Mouse (Mus musculus) common myeloid progenitor, adult 5-6 weeks (primary cell): ENCODE data around the gene Kcnh1. TPM values are rescaled to one million over a fixed set of nuclear protein-coding genes. Genes with fewer than 3 reads are reported as not detected.
A peak's percentile ranks its signal among the peaks of the same experiment; 100 is the strongest.

Source experiments
- ATAC-seq: replicated peaks from 2 replicates; pipeline ENCODE4 v1.8.0; 2016; ENCODE audit warnings: low read depth, mild to moderate bottlenecking, moderate TSS enrichment, inconsistent platforms; ENCODE audit not compliant: poor library complexity, severe bottlenecking
- total RNA-seq: library from RNA; stranded (forward); fragments of 200-1000, 187-1606 nt; gene quantifications from 2 replicates; pipeline ENCODE4 v1.2.3, GENCODE M21; 2017

Kcnh1 gene
- total RNA-seq, 1 experiment from 2014 or later, result not detected

DNA sequence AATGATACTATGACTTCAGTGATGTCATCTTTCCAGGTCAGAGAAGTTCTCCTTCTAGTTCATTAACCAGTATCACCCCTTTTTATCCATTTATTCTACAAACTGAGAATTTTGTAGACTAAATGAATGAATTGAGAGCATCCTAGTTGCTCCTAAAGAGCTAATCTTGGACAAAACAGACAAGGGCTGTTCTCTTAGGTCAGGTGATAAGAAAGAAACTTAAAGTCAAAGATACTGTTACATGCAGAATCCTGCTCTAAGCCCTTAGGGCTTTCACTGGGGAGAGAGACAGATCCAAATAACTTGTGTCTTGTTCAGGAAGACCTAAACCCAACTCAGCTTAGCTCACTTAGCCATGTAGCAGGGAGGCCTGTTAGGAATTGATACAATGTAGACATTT is 312.3 kb downstream of the Kcnh1 start:
- ATAC-seq, result no peak; the same call in 1 of the 2 replicates

DNA sequence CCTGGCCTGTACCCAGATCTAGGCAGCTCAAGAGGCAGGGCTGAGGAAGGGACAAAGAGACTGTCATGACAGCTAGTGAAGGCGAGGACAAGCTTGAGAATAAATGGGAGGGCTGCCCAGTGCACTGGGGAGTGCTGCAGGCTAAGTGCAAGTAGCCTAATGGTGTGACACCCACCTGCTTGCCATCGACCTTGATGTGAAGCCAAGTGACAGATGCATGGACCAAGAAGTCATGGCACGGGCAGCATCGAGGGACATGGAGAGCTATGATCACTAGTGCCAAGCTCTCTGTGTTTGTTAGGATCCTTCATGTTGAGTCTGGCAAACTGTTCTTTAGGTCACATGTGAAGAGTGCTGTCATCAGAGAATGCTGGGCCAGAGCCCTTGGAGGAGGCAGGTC is 313.1 kb downstream of the Kcnh1 start:
- no peak for ATAC-seq

DNA sequence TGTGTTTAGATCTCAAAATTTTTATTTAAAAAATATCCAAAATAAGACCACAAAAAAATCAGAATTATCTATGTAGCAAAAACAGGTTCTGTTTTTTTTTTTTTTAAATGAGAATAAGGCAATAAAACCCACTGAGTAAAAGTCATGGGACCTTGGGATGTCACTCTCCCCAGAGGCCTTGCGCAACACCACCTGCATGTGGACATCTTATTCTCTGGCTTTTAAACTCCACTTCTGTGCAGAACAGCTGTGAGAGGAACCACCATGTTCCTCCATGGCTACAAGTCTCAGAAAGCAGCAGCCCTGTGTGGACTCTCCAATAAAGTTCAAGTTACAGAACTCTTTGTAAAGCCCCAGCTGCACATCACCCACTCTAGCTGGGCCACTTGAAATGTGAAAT is 322.2 kb downstream of the Kcnh1 start:
- 0 out of 2 replicates have a peak, but pooled peaks have one; percentile 32 for ATAC-seq

DNA sequence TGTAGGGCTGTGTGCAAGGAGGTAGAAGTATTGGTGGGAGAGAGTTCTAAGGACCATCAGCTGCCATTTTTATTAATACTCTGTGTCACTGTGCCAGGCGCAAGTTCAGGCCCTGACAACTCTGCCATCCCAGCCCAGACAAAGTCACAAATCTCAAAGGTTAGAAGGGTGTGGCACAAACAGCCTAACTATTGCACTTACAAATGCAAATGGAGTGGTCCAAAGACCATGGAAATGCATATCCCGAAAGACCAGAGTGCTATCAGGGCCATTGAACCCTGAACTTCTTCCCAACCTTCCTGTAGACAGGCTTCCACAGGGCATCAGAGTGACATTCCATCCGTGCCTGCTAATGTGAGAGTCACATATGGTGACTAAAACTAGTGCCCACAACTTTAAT is 324.8 kb downstream of the Kcnh1 start:
- ATAC-seq, result no peak

DNA sequence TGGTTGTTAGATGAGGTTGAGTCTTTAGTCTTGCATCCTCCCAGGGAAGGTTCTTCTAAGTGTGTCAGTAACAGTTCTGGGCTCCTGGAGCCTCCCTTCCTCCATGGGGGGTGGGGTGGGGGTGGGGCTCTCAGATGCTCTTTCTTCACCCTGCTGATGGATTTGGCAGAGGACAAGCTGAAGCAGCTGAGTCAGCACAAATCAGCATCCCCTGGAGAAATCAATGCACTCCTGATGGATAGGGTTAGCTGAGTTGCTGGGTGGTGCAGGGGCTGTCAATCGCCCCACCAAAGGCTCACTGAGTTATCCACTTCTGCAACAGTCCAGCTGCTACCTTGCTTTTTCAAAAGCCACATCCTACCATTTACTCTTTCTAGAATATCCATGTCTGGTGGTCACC is 329.1 kb downstream of the Kcnh1 start:
- no peak for ATAC-seq

- no peak for ATAC-seq
These were observed 330.4 kb downstream of the Kcnh1 start for GRCm38 (mm10) chr1:192520836-192521435.

GRCm38 (mm10) chr1:192522376-192523178 is 332.0 kb downstream of the Kcnh1 start:
- no peak for ATAC-seq

- no peak for ATAC-seq
These were observed 335.3 kb downstream of the Kcnh1 start for GRCm38 (mm10) chr1:192525711-192526350.

DNA sequence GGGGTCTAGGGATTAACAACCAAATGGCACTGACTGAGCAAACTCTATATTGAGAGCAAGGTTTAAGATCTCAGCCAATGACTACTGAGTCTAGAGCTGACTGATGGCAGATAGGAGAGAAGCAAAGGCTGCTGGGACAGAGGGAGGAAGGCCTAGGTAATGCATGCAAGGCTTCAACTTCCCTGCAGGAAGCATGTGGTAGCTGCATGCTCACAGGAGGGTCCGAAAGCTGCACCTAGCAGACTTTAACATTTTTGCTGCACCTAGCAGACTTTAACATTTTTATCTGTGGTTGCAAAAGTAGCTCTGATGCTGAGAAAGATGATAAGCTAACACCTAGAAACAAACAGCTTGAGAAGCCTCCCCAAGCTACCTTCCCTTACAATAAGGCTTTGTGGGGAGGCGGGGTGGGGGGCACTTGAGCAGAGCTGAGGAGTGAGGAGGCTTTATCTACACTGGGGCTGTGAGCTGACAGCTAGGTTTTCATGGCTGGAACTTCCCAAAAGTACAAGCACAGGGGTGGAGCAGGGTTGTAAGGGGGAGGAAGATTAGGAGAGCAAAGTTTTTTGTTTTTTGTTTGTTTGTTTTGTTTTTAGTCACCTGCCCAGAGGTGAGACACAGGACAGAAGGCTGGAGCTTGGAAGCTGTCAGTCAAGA is 341.0 kb downstream of the Kcnh1 start:
- ATAC-seq, result peak; percentile 42; the same call in 1 of the 2 replicates

GRCm38 (mm10) chr1:192532212-192532611 is 341.6 kb downstream of the Kcnh1 start:
- peak; percentile 53 for ATAC-seq

DNA sequence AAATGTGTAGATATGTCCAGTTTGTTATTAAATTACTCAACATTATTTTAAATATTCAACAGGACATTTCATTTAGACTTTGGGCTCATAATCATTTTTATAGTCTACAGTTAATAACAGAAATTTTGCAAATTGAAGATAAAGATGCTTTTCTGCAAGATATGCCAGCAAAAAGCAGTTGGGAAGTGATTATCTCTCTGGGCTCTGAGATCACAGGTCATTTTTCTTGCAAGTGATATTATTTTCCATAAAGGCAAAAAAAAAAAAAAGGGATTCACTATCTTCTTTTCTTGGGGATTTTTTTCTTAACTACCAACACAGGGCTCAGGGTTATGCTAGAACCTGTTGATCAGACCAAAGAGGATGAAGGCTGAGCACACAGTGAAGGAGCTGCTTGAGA is 342.4 kb downstream of the Kcnh1 start:
- no peak for ATAC-seq

GRCm38 (mm10) chr1:192536440-192536839 is 345.9 kb downstream of the Kcnh1 start:
- no peak for ATAC-seq

GRCm38 (mm10) chr1:192537169-192537568 is 346.6 kb downstream of the Kcnh1 start:
- peak; percentile 93 for ATAC-seq

- no peak for ATAC-seq
These were observed 351.5 kb downstream of the Kcnh1 start for GRCm38 (mm10) chr1:192542093-192542492.

GRCm38 (mm10) chr1:192543686-192544085 is 353.1 kb downstream of the Kcnh1 start:
- no peak for ATAC-seq

GRCm38 (mm10) chr1:192544091-192544490 is 353.5 kb downstream of the Kcnh1 start:
- ATAC-seq, result no peak

GRCm38 (mm10) chr1:192544901-192545300 is 354.3 kb downstream of the Kcnh1 start:
- no peak for ATAC-seq

DNA sequence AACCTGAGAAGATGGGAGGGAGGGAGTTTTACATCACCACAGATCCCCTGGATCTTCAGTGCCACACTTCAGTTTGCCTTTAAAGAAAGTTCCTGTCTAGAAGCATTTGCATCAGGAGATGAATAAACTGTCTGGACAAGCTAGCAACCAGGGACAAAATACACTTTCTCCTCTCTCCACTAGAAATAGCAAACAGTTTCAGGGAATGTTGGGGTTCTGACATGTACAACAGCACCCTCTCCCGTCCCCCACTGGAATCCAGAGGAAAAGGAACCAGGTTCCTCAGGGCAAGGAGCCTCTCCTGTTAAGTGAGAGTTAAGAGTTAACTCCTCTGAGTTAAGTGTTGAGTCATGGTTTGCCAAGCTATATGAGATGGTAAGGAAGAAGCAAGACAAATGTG is 356.3 kb downstream of the Kcnh1 start:
- no peak for ATAC-seq

DNA sequence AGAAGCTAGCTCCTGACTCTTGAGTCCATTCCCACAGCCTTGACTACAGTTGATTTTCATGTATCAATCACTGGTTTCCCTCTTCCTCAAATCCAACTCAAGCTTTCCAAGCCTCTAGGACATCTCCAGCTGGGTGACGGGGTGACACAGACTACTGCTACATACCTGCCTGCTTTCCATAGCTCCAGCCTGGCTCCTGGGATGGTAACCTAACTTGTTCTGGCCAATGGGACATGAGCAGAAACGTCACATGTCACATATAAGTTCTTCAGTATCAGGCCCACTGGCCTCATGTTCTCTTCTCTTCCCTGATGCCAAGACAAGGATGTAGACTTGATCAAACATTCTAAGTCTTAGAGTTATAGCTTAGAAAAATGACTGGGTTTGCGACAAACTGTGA is 360.0 kb downstream of the Kcnh1 start:
- ATAC-seq, result no peak

DNA sequence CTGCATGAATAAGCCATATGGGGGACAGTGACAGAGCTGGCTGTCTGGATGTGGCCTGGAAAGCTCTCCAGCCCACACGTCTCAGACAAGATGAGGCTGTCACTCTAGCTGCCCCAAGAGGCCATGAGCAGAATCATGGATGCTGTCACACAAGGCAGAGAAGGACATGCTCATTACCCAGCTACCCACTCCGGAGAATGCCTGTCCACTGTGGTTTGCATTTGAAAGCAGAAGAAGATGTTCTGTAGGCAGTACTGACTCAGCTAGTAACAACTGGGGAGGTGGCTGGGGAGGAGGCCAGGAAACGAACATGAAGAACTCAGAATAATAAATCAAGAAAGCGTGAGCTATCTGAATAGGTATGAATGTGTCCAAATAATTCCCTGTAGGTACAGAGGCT is 364.9 kb downstream of the Kcnh1 start:
- no peak for ATAC-seq
